Mouse (Mus musculus): ENCODE data around the gene Sec14l2. TPM values are rescaled to one million over a fixed set of nuclear protein-coding genes. Genes with fewer than 3 reads are reported as not detected.

Sec14l2 gene
- total and polyA plus RNA-seq, 3 experiments: 16.7 to 24.2 (median 21.5) TPM

DNA sequence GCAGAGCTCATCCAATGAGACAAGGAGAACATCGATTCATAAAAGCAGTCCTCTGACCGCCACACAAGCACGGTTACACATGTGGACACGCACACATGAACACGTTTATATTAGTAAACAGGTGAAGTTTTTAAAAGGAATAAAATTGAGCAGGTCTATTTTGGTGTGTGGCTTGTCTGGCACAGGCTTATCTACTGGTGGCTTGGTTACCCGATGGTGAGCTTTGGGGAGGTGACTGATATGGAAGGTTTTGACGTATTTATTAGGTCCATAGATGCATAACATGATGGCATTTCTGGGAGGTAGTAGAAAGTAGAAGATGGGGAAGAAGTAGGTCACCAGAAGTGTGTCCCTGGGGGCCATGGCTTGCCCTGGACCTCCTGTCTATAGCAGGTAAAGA lies 30.5 kb upstream of the Sec14l2 start:
- H3K36me3 ChIP-seq (replicated peaks in 1 of 2; ENCODE audit: control insufficient read depth in 1 of 2, insufficient read depth in 1 of 2, low read length in 1 of 2): peaks cover 6 to 31% of the 10 kb centered on the region in 2 experiments
- no peak for DNase-seq (ENCODE audit: extremely low read depth)
- H3K9me3 ChIP-seq (replicated peaks; ENCODE audit: low read length): no peaks in the 10 kb centered on the region
- no peak overlapping the region for H3K27ac ChIP-seq (ENCODE audit: insufficient read depth, low read depth)
- H3K4me3 ChIP-seq (replicated peaks in 1 of 3; ENCODE audit: low read depth in 2 of 3, low read length in 2 of 3, poor library complexity in 1 of 3): no peak overlapping the region
- dilution Hi-C loops (cut with MboI; ENCODE audit: extremely low pct_ligation_motif_present, extremely low pct_unique_long_range_greater_than_20kb, low sequenced_read_pairs) (no loop called here), in situ Hi-C loops (cut with MboI; ENCODE audit: low pct_ligation_motif_present, low pct_unique_long_range_greater_than_20kb, low sequenced_read_pairs) (no loop called here)
- no peaks in the 10 kb centered on the region for H3K79me2 ChIP-seq (replicated peaks; ENCODE audit: control insufficient read depth, extremely low read depth, insufficient read depth, poor library complexity, severe bottlenecking)
- no peaks in the 10 kb centered on the region for H3K27me3 ChIP-seq (replicated peaks)
- TF ChIP-seq HCFC1 (IDR thresholded peaks at IDR 0.05; ENCODE audit: low read depth, low read length) (no peak), CHD2 (IDR thresholded peaks at IDR 0.05; ENCODE audit: low read length) (no peak), GABPA (IDR thresholded peaks at IDR 0.05; ENCODE audit: insufficient replicate concordance, low read depth, low read length) (no peak), POLR2A (IDR thresholded peaks at IDR 0.05; ENCODE audit: low read depth, low read length) (no peak)
- H3K4me1 ChIP-seq (ENCODE audit: control insufficient read depth in 1 of 2, insufficient read depth in 2 of 2): no peaks in the 10 kb centered on the region
- H3K4me2 ChIP-seq (ENCODE audit: insufficient read depth, low read depth, poor library complexity, severe bottlenecking): no peak overlapping the region
- H3K9ac ChIP-seq (ENCODE audit: insufficient read depth, low read depth): no peak overlapping the region

- no peak overlapping the region for H3K4me3 ChIP-seq (replicated peaks in 1 of 3; ENCODE audit: low read depth in 2 of 3, low read length in 2 of 3, poor library complexity in 1 of 3)
- H3K9me3 ChIP-seq (replicated peaks; ENCODE audit: low read length): no peaks in the 10 kb centered on the region
- H3K79me2 ChIP-seq (replicated peaks; ENCODE audit: control insufficient read depth, extremely low read depth, insufficient read depth, poor library complexity, severe bottlenecking): no peaks in the 10 kb centered on the region
- H3K4me1 ChIP-seq (ENCODE audit: control insufficient read depth in 1 of 2, insufficient read depth in 2 of 2): no peaks in the 10 kb centered on the region
- no peak for TF ChIP-seq JUN (IDR thresholded peaks at IDR 0.05; ENCODE audit: insufficient read depth, low read depth, low read length)
- no peak for TF ChIP-seq SIN3A (IDR thresholded peaks at IDR 0.05; ENCODE audit: low read length)
- no peak for TF ChIP-seq TCF12 (IDR thresholded peaks at IDR 0.05; ENCODE audit: low read depth, low read length)
- no peak for TF ChIP-seq PAX5 (IDR thresholded peaks at IDR 0.05; ENCODE audit: low read length)
- TF ChIP-seq MAFK (IDR thresholded peaks at IDR 0.05; ENCODE audit: insufficient replicate concordance, low read length): no peak
- TF ChIP-seq MAZ (IDR thresholded peaks at IDR 0.05; ENCODE audit: low read depth, low read length): no peak
- TF ChIP-seq ZNF384 (IDR thresholded peaks at IDR 0.05; ENCODE audit: low read depth, low read length): no peak
- no peak for TF ChIP-seq CHD1 (IDR thresholded peaks at IDR 0.05; ENCODE audit: low read depth, low read length)
- no peak for TF ChIP-seq NELFE (IDR thresholded peaks at IDR 0.05; ENCODE audit: low read depth, low read length)
- TF ChIP-seq NRF1 (IDR thresholded peaks at IDR 0.05; ENCODE audit: low read depth, low read length): no peak
- H3K27me3 ChIP-seq (replicated peaks): no peaks in the 10 kb centered on the region
- no peak for DNase-seq (ENCODE audit: extremely low read depth)
- in situ Hi-C loops (cut with MboI; ENCODE audit: low pct_ligation_motif_present, low pct_unique_long_range_greater_than_20kb, low sequenced_read_pairs) (no loop called here), dilution Hi-C loops (cut with MboI; ENCODE audit: extremely low pct_ligation_motif_present, extremely low pct_unique_long_range_greater_than_20kb, low sequenced_read_pairs) (no loop called here)
- no peak overlapping the region for H3K4me2 ChIP-seq (ENCODE audit: insufficient read depth, low read depth, poor library complexity, severe bottlenecking)
- H3K9ac ChIP-seq (ENCODE audit: insufficient read depth, low read depth): no peak overlapping the region
- H3K36me3 ChIP-seq (replicated peaks in 1 of 2; ENCODE audit: control insufficient read depth in 1 of 2, insufficient read depth in 1 of 2, low read length in 1 of 2): peaks cover 6 to 52% of the 10 kb centered on the region in 2 experiments
- no peak overlapping the region for H3K27ac ChIP-seq (ENCODE audit: insufficient read depth, low read depth)
Measured at GRCm38 (mm10) chr11:4149886-4150285, 26.7 kb upstream of the Sec14l2 start.

GRCm38 (mm10) chr11:4148536-4149156 lies 25.4 kb upstream of the Sec14l2 start:
- dilution Hi-C loops (cut with MboI; ENCODE audit: extremely low pct_ligation_motif_present, extremely low pct_unique_long_range_greater_than_20kb, low sequenced_read_pairs): no loop called here
- H3K36me3 ChIP-seq (replicated peaks in 1 of 2; ENCODE audit: control insufficient read depth in 1 of 2, insufficient read depth in 1 of 2, low read length in 1 of 2): peaks cover 10 to 63% of the 10 kb centered on the region in 2 experiments
- no peaks in the 10 kb centered on the region for H3K9me3 ChIP-seq (replicated peaks; ENCODE audit: low read length)
- H3K4me3 ChIP-seq (replicated peaks in 1 of 3; ENCODE audit: low read depth in 2 of 3, low read length in 2 of 3, poor library complexity in 1 of 3): no peak overlapping the region
- no peaks in the 10 kb centered on the region for H3K27me3 ChIP-seq (replicated peaks)
- H3K79me2 ChIP-seq (replicated peaks; ENCODE audit: control insufficient read depth, extremely low read depth, insufficient read depth, poor library complexity, severe bottlenecking): no peaks in the 10 kb centered on the region
- H3K4me1 ChIP-seq (ENCODE audit: control insufficient read depth in 1 of 2, insufficient read depth in 2 of 2): no peaks in the 10 kb centered on the region
- no peak overlapping the region for H3K9ac ChIP-seq (ENCODE audit: insufficient read depth, low read depth)
- H3K27ac ChIP-seq (ENCODE audit: insufficient read depth, low read depth): no peak overlapping the region
- no peak overlapping the region for H3K4me2 ChIP-seq (ENCODE audit: insufficient read depth, low read depth, poor library complexity, severe bottlenecking)
- no peak for DNase-seq (ENCODE audit: extremely low read depth)
- TF ChIP-seq TBP (conservative IDR thresholded peaks at IDR 0.05; ENCODE audit: low read depth, low read length) (no peak), SIN3A (IDR thresholded peaks at IDR 0.05; ENCODE audit: low read length) (no peak)
- in situ Hi-C loops (cut with MboI; ENCODE audit: low pct_ligation_motif_present, low pct_unique_long_range_greater_than_20kb, low sequenced_read_pairs): no loop called here

All from CH12.LX (cell line).